Mouse (Mus musculus): Measurements from ENCODE around the gene Jak2. TPM values are rescaled to one million over a fixed set of nuclear protein-coding genes. Genes with fewer than 3 reads are reported as not detected.

The Jak2 gene
- polyA plus RNA-seq, 1 experiment, result 1.7 TPM

DNA sequence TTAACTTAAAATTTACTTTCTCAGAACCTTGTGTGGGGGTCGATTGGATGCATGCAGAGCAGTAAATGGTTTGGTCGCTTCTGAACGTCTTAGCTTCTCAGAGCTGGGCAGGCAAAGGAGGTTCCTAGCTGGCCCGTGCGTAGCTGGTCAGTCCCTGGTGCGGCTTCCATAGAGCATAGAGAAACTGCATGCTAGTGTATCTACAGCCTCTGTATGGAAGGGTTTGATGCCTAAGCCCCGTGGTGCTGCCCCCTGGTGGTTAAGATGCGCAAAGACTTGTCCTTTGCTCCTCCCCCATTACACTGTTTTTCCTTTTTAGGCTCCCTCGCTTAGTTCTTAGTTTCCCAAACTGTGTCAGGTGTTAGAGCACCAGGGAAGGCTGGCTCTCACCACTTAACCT is 2.1 kb downstream of the Jak2 start:
- no peaks in the 10 kb centered on the region for H3K36me3 ChIP-seq (ENCODE audit: control insufficient read depth, insufficient read depth, low read length)
- H3K27ac ChIP-seq (ENCODE audit: control insufficient read depth, insufficient read depth, low read depth, low read length), result no peak overlapping the region; the same call in 1 of the 2 replicates
- H3K4me3 ChIP-seq (ENCODE audit: control insufficient read depth, low read depth, low read length), result peak overlapping the region; percentile 32
- TF ChIP-seq POLR2A (IDR thresholded peaks at IDR 0.05; ENCODE audit: control insufficient read depth, low read depth, low read length), result no peak
- TF ChIP-seq CTCF (IDR thresholded peaks at IDR 0.05; ENCODE audit: control insufficient read depth, insufficient read depth, insufficient replicate concordance, low read depth, low read length), result peak; percentile 94
- no peaks in the 10 kb centered on the region for H3K27me3 ChIP-seq (ENCODE audit: control insufficient read depth, insufficient read depth, low read length)
- H3K4me1 ChIP-seq (ENCODE audit: control insufficient read depth, insufficient read depth, low read length), result peaks cover 11% of the 10 kb centered on the region

DNA sequence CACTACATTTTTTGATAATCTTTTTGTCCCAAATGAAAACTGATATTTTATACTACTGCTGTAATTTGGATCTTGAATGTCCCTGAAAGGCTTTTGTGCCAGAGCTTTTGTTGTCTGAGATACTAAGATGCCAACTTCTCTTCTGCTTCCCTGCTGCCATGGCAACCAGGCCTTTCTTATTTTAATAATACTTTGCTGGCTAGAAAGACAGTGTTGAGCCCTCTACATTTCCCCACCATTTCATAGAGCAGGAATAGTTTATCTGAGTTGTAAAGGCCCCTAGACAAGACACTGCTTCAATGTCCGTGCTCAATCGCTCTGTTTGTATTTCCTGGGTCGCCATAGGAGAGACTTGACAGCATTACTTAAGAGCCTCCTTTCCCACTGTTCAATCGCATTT is 3.0 kb downstream of the Jak2 start:
- TF ChIP-seq CTCF (IDR thresholded peaks at IDR 0.05; ENCODE audit: control insufficient read depth, insufficient read depth, insufficient replicate concordance, low read depth, low read length) (no peak), POLR2A (IDR thresholded peaks at IDR 0.05; ENCODE audit: control insufficient read depth, low read depth, low read length) (no peak)
- H3K4me3 ChIP-seq (ENCODE audit: control insufficient read depth, low read depth, low read length), result no peak overlapping the region
- H3K27ac ChIP-seq (ENCODE audit: control insufficient read depth, insufficient read depth, low read depth, low read length), result no peak overlapping the region
- no peaks in the 10 kb centered on the region for H3K36me3 ChIP-seq (ENCODE audit: control insufficient read depth, insufficient read depth, low read length)
- H3K4me1 ChIP-seq (ENCODE audit: control insufficient read depth, insufficient read depth, low read length), result peaks cover 11% of the 10 kb centered on the region
- H3K27me3 ChIP-seq (ENCODE audit: control insufficient read depth, insufficient read depth, low read length), result no peaks in the 10 kb centered on the region

DNA sequence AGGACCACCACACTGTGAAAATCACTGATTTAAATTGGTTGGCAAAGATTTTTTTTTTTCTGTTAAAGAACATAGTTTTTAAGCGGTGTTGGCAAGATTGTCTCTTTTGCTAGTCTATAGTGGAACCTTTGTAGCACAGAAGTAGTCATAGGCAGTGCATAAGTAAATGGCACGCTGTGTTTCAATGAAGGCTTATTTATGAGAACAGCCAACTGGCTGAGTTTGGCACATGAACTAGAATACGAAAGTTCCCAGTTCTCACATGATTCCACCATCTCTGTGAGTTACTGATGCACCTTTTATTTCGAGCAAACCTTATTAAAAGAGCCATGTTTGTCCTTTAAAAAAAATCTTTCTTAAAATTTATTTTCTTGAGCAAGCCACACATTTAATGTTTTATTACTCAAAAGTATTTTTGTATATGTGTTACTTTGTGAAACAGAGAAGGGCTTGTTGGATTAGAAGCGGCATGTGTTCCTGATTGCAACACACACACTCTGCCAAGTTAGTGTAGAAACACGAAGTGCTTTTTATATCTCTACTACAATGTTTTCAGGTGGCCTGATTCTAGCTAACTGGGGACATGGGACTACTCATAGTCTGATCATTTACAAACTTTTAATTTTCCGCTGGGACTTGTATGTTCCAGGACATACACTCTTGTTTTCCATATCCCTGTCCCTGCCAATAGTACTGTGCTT is 3.8 kb downstream of the Jak2 start:
- TF ChIP-seq POLR2A (IDR thresholded peaks at IDR 0.05; ENCODE audit: control insufficient read depth, low read depth, low read length), result no peak
- no peak for TF ChIP-seq CTCF (IDR thresholded peaks at IDR 0.05; ENCODE audit: control insufficient read depth, insufficient read depth, insufficient replicate concordance, low read depth, low read length)
- Histone ChIP-seq H3K36me3 (ENCODE audit: control insufficient read depth, insufficient read depth, low read length) (no peaks in the 10 kb centered on the region), H3K4me1 (ENCODE audit: control insufficient read depth, insufficient read depth, low read length) (peaks cover 11% of the 10 kb centered on the region), H3K27me3 (ENCODE audit: control insufficient read depth, insufficient read depth, low read length) (no peaks in the 10 kb centered on the region), H3K27ac (ENCODE audit: control insufficient read depth, insufficient read depth, low read depth, low read length) (no peak overlapping the region), H3K4me3 (ENCODE audit: control insufficient read depth, low read depth, low read length) (no peak overlapping the region)

DNA sequence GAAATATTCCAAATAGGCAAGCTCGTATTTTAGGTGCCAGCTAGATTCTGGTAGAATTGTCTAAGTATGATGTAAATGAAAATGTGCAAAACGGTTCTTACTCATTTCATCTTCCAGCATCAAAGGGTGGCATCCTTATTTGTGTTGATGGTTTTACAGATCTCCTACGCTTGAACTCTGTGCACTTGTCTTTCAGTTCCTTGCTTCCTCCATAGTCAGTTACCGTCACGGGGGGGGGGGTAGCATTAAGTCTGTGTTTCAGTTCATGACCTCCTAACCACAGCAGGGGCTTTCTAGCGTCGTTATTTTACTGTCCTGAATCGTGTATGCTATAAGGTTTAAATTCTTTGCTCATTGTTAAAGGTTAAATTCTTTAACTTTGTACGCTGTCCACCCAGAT is 10.0 kb downstream of the Jak2 start:
- Histone ChIP-seq H3K27me3 (ENCODE audit: control insufficient read depth, insufficient read depth, low read length) (no peaks in the 10 kb centered on the region), H3K27ac (ENCODE audit: control insufficient read depth, insufficient read depth, low read depth, low read length) (no peak overlapping the region), H3K36me3 (ENCODE audit: control insufficient read depth, insufficient read depth, low read length) (no peaks in the 10 kb centered on the region), H3K4me1 (ENCODE audit: control insufficient read depth, insufficient read depth, low read length) (no peaks in the 10 kb centered on the region), H3K4me3 (ENCODE audit: control insufficient read depth, low read depth, low read length) (no peak overlapping the region)
- TF ChIP-seq POLR2A (IDR thresholded peaks at IDR 0.05; ENCODE audit: control insufficient read depth, low read depth, low read length) (no peak), CTCF (IDR thresholded peaks at IDR 0.05; ENCODE audit: control insufficient read depth, insufficient read depth, insufficient replicate concordance, low read depth, low read length) (no peak)

DNA sequence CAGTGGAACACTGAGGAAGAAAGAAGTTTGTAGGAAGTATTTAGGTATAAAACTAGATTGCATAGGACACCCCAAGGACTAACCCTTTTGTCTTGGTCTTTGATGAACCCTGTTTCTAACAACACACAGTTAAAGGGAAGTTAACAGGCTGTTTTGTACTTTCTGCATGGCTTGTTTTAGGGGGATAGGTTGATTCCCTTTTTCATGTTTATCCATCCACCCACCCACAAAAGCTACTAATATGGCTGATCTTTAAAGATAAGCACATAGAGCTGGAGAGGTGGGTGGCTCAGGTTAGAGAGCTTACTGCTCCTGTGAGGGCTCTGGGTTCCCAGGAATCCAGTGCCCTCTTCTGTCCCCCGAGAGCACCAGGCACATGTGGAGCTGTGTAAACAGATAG is 11.9 kb downstream of the Jak2 start:
- TF ChIP-seq CTCF (IDR thresholded peaks at IDR 0.05; ENCODE audit: control insufficient read depth, insufficient read depth, insufficient replicate concordance, low read depth, low read length) (no peak), POLR2A (IDR thresholded peaks at IDR 0.05; ENCODE audit: control insufficient read depth, low read depth, low read length) (no peak)
- no peaks in the 10 kb centered on the region for H3K4me1 ChIP-seq (ENCODE audit: control insufficient read depth, insufficient read depth, low read length)
- H3K4me3 ChIP-seq (ENCODE audit: control insufficient read depth, low read depth, low read length), result no peak overlapping the region
- H3K36me3 ChIP-seq (ENCODE audit: control insufficient read depth, insufficient read depth, low read length), result no peaks in the 10 kb centered on the region
- H3K27ac ChIP-seq (ENCODE audit: control insufficient read depth, insufficient read depth, low read depth, low read length), result no peak overlapping the region
- no peaks in the 10 kb centered on the region for H3K27me3 ChIP-seq (ENCODE audit: control insufficient read depth, insufficient read depth, low read length)

DNA sequence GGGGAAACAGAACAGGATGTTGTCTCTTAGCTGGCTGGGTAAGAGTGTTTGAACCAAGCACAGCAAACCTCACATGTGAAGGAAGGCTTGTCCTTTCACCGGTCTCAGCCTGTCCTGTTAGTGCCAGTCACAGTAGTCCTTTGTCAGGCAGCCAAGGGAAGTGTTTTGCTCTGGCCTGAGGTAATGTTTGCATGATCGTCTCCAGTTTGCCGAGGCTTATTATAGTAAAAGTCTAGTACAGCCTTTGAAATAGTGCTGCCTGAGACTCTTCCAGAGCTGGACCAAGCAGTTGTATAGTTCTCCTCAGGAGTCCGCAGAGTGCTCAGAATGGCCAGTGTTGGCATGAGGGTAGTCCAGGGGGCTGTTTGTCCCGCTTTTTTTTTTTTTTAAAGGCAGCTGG is 13.9 kb downstream of the Jak2 start:
- Histone ChIP-seq H3K36me3 (ENCODE audit: control insufficient read depth, insufficient read depth, low read length) (no peaks in the 10 kb centered on the region), H3K4me3 (ENCODE audit: control insufficient read depth, low read depth, low read length) (no peak overlapping the region), H3K27me3 (ENCODE audit: control insufficient read depth, insufficient read depth, low read length) (no peaks in the 10 kb centered on the region), H3K27ac (ENCODE audit: control insufficient read depth, insufficient read depth, low read depth, low read length) (no peak overlapping the region), H3K4me1 (ENCODE audit: control insufficient read depth, insufficient read depth, low read length) (no peaks in the 10 kb centered on the region)
- TF ChIP-seq CTCF (IDR thresholded peaks at IDR 0.05; ENCODE audit: control insufficient read depth, insufficient read depth, insufficient replicate concordance, low read depth, low read length), result no peak
- no peak for TF ChIP-seq POLR2A (IDR thresholded peaks at IDR 0.05; ENCODE audit: control insufficient read depth, low read depth, low read length)

DNA sequence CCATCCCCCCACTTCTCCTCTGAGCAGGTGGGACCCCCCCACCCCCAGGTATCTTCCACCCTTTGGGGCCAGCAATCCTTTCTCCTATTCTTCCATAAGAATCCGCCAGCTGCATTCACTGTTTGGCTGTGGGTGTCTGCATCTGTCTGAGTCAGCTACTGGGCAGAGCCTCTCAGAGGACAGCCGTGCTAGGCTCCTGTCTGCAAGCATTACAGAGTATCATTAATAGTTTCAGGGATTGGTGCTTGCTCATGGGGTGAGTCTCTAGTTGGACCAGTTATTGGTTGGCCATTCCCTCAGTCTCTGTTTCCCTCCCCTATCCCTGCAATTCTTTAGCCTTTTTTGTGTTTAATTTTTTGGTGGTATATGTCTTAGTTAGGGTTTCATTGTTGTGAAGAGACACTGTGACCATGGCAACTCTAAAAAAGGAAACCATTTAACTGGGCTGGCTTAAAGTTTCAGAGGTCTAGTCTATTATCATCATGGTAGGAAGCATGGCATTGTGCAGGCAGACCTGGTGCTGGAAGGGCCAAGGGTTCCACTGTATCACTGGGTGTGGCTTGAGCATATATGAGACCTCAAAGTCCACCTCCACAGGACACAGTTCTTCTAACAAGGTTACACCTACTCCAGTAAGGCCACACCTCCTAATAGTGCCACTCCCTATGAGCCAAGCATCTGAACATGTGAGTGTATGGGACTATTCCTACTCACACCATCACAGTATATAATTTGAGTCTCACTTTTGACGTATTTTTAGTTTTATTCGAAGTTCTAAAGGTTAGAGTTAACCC is 15.6 kb downstream of the Jak2 start:
- Histone ChIP-seq H3K4me1 (ENCODE audit: control insufficient read depth, insufficient read depth, low read length) (no peaks in the 10 kb centered on the region), H3K27ac (ENCODE audit: control insufficient read depth, insufficient read depth, low read depth, low read length) (no peak overlapping the region), H3K36me3 (ENCODE audit: control insufficient read depth, insufficient read depth, low read length) (no peaks in the 10 kb centered on the region), H3K27me3 (ENCODE audit: control insufficient read depth, insufficient read depth, low read length) (no peaks in the 10 kb centered on the region), H3K4me3 (ENCODE audit: control insufficient read depth, low read depth, low read length) (no peak overlapping the region)
- TF ChIP-seq POLR2A (IDR thresholded peaks at IDR 0.05; ENCODE audit: control insufficient read depth, low read depth, low read length), result no peak
- TF ChIP-seq CTCF (IDR thresholded peaks at IDR 0.05; ENCODE audit: control insufficient read depth, insufficient read depth, insufficient replicate concordance, low read depth, low read length), result no peak

Data from testis, adult 2 months (tissue).